Mouse (Mus musculus) heart, embryonic 14.5 days (tissue): ENCODE results near the gene Tepsin. TPM values are rescaled to one million over a fixed set of nuclear protein-coding genes. Genes with fewer than 3 reads are reported as not detected.

Source experiments
- ATAC-seq: fragments of 200-750 bp; cut with Nextera tagmentation; 2 replicates; pipeline ENCODE4 v1.8.0; 2017; ENCODE audit warnings: low read depth, moderate TSS enrichment; ENCODE audit not compliant: insufficient number of reproducible peaks, insufficient read depth, low FRiP score
- H3K27ac ChIP-seq, 2 experiments: fragments of 200-500 bp in 1 of 2; fragments of 300-500 bp in 1 of 2; sonication (generic) in 1 of 2; replicated peaks in 1 of 2; 2 replicates each; pipeline ENCODE4 v1.5.1; 2012 to 2014; ENCODE audit warnings: low read depth in 2 of 2, low read length in 2 of 2, control low read depth in 1 of 2, mild to moderate bottlenecking in 1 of 2, mixed read lengths in 1 of 2; ENCODE audit not compliant: control insufficient read depth in 1 of 2, insufficient read depth in 1 of 2
- H3K27me3 ChIP-seq: fragments of 300-500 bp; sonication (generic); 2 replicates; pipeline ENCODE4 v1.6.1; 2014; ENCODE audit warnings: mild to moderate bottlenecking, low read length, control low read depth; ENCODE audit not compliant: control insufficient read depth, insufficient read depth
- H3K36me3 ChIP-seq: fragments of 300-500 bp; sonication (generic); 2 replicates; pipeline ENCODE4 v1.6.1; 2014; ENCODE audit warnings: mild to moderate bottlenecking, control low read depth, low read length, mixed read lengths; ENCODE audit not compliant: control insufficient read depth, insufficient read depth
- H3K4me1 ChIP-seq, 2 experiments: fragments of 200-500 bp in 1 of 2; fragments of 300-500 bp in 1 of 2; sonication (generic) in 1 of 2; 2 replicates each; pipeline ENCODE4 v1.6.1; 2012 to 2014; ENCODE audit warnings: low read length in 2 of 2, control low read depth in 1 of 2, mixed read lengths in 1 of 2; ENCODE audit not compliant: control insufficient read depth in 2 of 2, insufficient read depth in 2 of 2
- H3K4me2 ChIP-seq: fragments of 300-500 bp; sonication (generic); 2 replicates; pipeline ENCODE4 v1.6.1; 2014; ENCODE audit warnings: mild to moderate bottlenecking, low read length
- H3K4me3 ChIP-seq, 2 experiments: fragments of 200-500 bp in 1 of 2; fragments of 300-500 bp in 1 of 2; sonication (generic) in 1 of 2; 2 replicates each; pipeline ENCODE4 v1.5.1; 2012 to 2014; ENCODE audit warnings: low read length in 2 of 2, mild to moderate bottlenecking in 2 of 2, control low read depth in 1 of 2, low read depth in 1 of 2, moderate library complexity in 1 of 2; ENCODE audit not compliant: control insufficient read depth in 1 of 2, insufficient read depth in 1 of 2
- H3K9ac ChIP-seq: fragments of 300-500 bp; sonication (generic); 2 replicates; pipeline ENCODE4 v1.6.1; 2014; ENCODE audit warnings: mild to moderate bottlenecking, low read length
- H3K9me3 ChIP-seq: fragments of 300-500 bp; sonication (generic); 2 replicates; pipeline ENCODE4 v1.6.1; 2016; ENCODE audit warnings: low read length, control low read depth; ENCODE audit not compliant: control insufficient read depth
- WGBS: fragments of 180-500 bp; shearing (Covaris S2); extraction: QIAGEN DNeasy Blood & Tissue Kit; methylation state at CpG from one replicate; pipeline ENCODE4 v1.1.7; 2014; 5-methylcytosine and 5-hydroxymethylcytosine counted together
- polyA plus RNA-seq: library from polyadenylated mRNA; unstranded; fragments of >200 nt; fragmentation: Nextera tagmentation; extraction: Ambion mirVana; gene quantifications from 2 replicates; pipeline ENCODE4 v1.2.1, GENCODE M21; 2014

Gene Tepsin
- polyA plus RNA-seq, 1 experiment from 2014 or later = 13.9 TPM

GRCm38 (mm10) chr11:120090661-120091060 lies 7.9 kb downstream of the Tepsin start:
- Histone ChIP-seq H3K36me3 (peaks cover 54% of the 10 kb centered on the region), H3K4me1 (peaks cover 3 to 7% of the 10 kb centered on the region in 2 experiments; a peak in 3 of 4 replicates), H3K4me2 (no peak overlapping the region), H3K4me3 (no peak overlapping the region), H3K9ac (no peak overlapping the region), H3K27me3 (no peaks in the 10 kb centered on the region), H3K9me3 (no peaks in the 10 kb centered on the region), H3K27ac (no peak overlapping the region)
- WGBS = 92% methylated on average over 4 of the region's 4 CpGs
- ATAC-seq = no peak

GRCm38 (mm10) chr11:120086702-120087152 lies 11.8 kb downstream of the Tepsin start, which contains the start of gene Cep131:
Gene Cep131, minus strand, starts transcription at chr11:120086827.
- Histone ChIP-seq H3K36me3 (peaks cover 32% of the 10 kb centered on the region), H3K4me2 (peak within 1 kb of the TSS; percentile 95), H3K27me3 (no peaks in the 10 kb centered on the region), H3K4me1 (peaks cover 6 to 19% of the 10 kb centered on the region in 2 experiments; a peak in 3 of 4 replicates), H3K9me3 (no peaks in the 10 kb centered on the region), H3K27ac (peak within 1 kb of the TSS; percentile 36 to 67; a peak in 3 of 4 replicates), H3K4me3 (peak within 1 kb of the TSS; percentile 94 to 96), H3K9ac (peak within 1 kb of the TSS; percentile 95)
- ATAC-seq = peak; percentile 98
- under 1% methylated on average over 42 of the region's 42 CpGs for WGBS

GRCm38 (mm10) chr11:120085891-120086627 lies 12.5 kb downstream of the Tepsin start:
- peak; percentile 14 for ATAC-seq
- WGBS = under 1% methylated on average over 25 of the region's 25 CpGs
- Histone ChIP-seq H3K9ac (peak overlapping the region; percentile 95), H3K27me3 (no peaks in the 10 kb centered on the region), H3K4me1 (peaks cover 6 to 19% of the 10 kb centered on the region in 2 experiments; a peak in 3 of 4 replicates), H3K4me3 (peak overlapping the region; percentile 94 to 96), H3K36me3 (peaks cover 32% of the 10 kb centered on the region), H3K9me3 (no peaks in the 10 kb centered on the region), H3K27ac (peak overlapping the region; percentile 36 to 67; a peak in 3 of 4 replicates), H3K4me2 (peak overlapping the region; percentile 95)

GRCm38 (mm10) chr11:120080282-120080681 lies 18.2 kb downstream of the Tepsin start:
- H3K4me2 ChIP-seq = no peak overlapping the region
- peaks cover 74% of the 10 kb centered on the region for H3K36me3 ChIP-seq
- no peak for ATAC-seq
- H3K27ac ChIP-seq = no peak overlapping the region
- no peak overlapping the region for H3K9ac ChIP-seq
- no peaks in the 10 kb centered on the region for H3K27me3 ChIP-seq
- no peak overlapping the region for H3K4me3 ChIP-seq
- no peaks in the 10 kb centered on the region for H3K9me3 ChIP-seq
- WGBS = 78% methylated on average over 6 of the region's 6 CpGs
- H3K4me1 ChIP-seq = peaks cover 3 to 9% of the 10 kb centered on the region in 2 experiments; a peak in 3 of 4 replicates

GRCm38 (mm10) chr11:120076191-120076590 lies 22.3 kb downstream of the Tepsin start:
- Histone ChIP-seq H3K4me3 (no peak overlapping the region), H3K4me2 (no peak overlapping the region), H3K9ac (no peak overlapping the region), H3K9me3 (no peaks in the 10 kb centered on the region), H3K27me3 (no peaks in the 10 kb centered on the region), H3K4me1 (no peaks in the 10 kb centered on the region), H3K27ac (no peak overlapping the region), H3K36me3 (peaks cover 92% of the 10 kb centered on the region)
- WGBS = 67% methylated on average over 3 of the region's 3 CpGs
- no peak for ATAC-seq

- H3K9me3 ChIP-seq = no peaks in the 10 kb centered on the region
- no peaks in the 10 kb centered on the region for H3K4me1 ChIP-seq
- H3K36me3 ChIP-seq = peaks cover 88% of the 10 kb centered on the region
- H3K9ac ChIP-seq = no peak overlapping the region
- no peak overlapping the region for H3K4me2 ChIP-seq
- WGBS = 87% methylated on average over 9 of the region's 9 CpGs
- no peak overlapping the region for H3K27ac ChIP-seq
- H3K27me3 ChIP-seq = no peaks in the 10 kb centered on the region
- no peak for ATAC-seq
- H3K4me3 ChIP-seq = no peak overlapping the region
Measured at GRCm38 (mm10) chr11:120072986-120073647, 25.4 kb downstream of the Tepsin start.

- peaks cover 93% of the 10 kb centered on the region for H3K36me3 ChIP-seq
- WGBS = 92% methylated on average over 7 of the region's 7 CpGs
- no peaks in the 10 kb centered on the region for H3K4me1 ChIP-seq
Measured at GRCm38 (mm10) chr11:120071731-120072320, 26.7 kb downstream of the Tepsin start.

More at GRCm38 (mm10) chr11:120071731-120072320, 26.7 kb downstream of the Tepsin start:
- Histone ChIP-seq H3K4me2 (no peak overlapping the region), H3K9ac (no peak overlapping the region), H3K27me3 (no peaks in the 10 kb centered on the region), H3K9me3 (no peaks in the 10 kb centered on the region), H3K4me3 (no peak overlapping the region), H3K27ac (no peak overlapping the region)
- no peak for ATAC-seq
